Mouse (Mus musculus) E14TG2a.4 (cell line): ENCODE results near the gene 9130204L05Rik.

Experiments used
- CTCF ChIP-seq: conservative IDR thresholded peaks from 2 replicates; pipeline ENCODE4 v1.5.1; 2014; ENCODE audit warnings: low read length
- POU5F1 ChIP-seq: IDR thresholded peaks from 2 replicates; pipeline ENCODE4 v1.6.1; 2014; ENCODE audit warnings: low read length, borderline replicate concordance

DNA sequence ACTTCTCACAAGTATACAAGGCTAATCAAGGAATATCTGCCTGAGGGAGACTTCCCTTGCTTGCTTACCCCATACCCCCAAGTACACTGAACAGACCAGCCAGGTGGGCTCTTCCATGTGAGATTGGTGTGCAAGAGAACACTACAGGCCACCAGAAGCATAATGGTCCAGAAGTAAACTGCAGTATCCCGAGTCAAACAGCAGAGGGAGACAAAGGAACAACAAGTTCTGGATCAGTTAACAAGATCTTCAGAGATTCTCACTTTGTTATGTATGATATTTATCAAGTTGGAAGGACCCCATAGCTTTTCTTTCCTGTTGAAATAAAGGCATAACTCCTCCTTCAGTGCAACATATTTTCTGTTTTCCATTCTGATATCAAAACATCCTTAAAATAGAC lies 31.4 kb downstream of the 9130204L05Rik start:
- TF ChIP-seq CTCF: peak; percentile 63
- TF ChIP-seq POU5F1: no peak
